Mouse (Mus musculus) kidney, embryonic 15.5 days (tissue): ENCODE measurements around the gene Arsb. TPM values are rescaled to one million over a fixed set of nuclear protein-coding genes. Genes with fewer than 3 reads are reported as not detected.

Experiments
- ATAC-seq: fragments of 200-750 bp; cut with Nextera tagmentation; replicated peaks from 2 replicates; pipeline ENCODE4 v1.8.0; 2017; ENCODE audit warnings: moderate TSS enrichment; ENCODE audit not compliant: low FRiP score
- H3K27ac ChIP-seq: fragments of 300-500 bp; sonication (generic); 2 replicates; pipeline ENCODE4 v1.5.1; 2015; ENCODE audit warnings: mild to moderate bottlenecking, inconsistent platforms
- H3K27me3 ChIP-seq: fragments of 300-500 bp; sonication (generic); 2 replicates; pipeline ENCODE4 v1.6.1; 2015; ENCODE audit warnings: inconsistent platforms
- H3K36me3 ChIP-seq: fragments of 300-500 bp; sonication (generic); 2 replicates; pipeline ENCODE4 v1.6.1; 2015; ENCODE audit warnings: inconsistent platforms
- H3K4me1 ChIP-seq: fragments of 300-500 bp; sonication (generic); 2 replicates; pipeline ENCODE4 v1.6.1; 2015; ENCODE audit warnings: inconsistent platforms
- H3K4me2 ChIP-seq: fragments of 300-500 bp; sonication (generic); 2 replicates; pipeline ENCODE4 v1.6.1; 2015; ENCODE audit warnings: moderate library complexity, mild to moderate bottlenecking, inconsistent platforms
- H3K4me3 ChIP-seq: fragments of 300-500 bp; sonication (generic); replicated peaks from 2 replicates; pipeline ENCODE4 v1.5.1; 2015; ENCODE audit warnings: mild to moderate bottlenecking, inconsistent platforms
- H3K9ac ChIP-seq: fragments of 300-500 bp; sonication (generic); 2 replicates; pipeline ENCODE4 v1.6.1; 2015; ENCODE audit warnings: mild to moderate bottlenecking, inconsistent platforms
- H3K9me3 ChIP-seq: fragments of 300-500 bp; sonication (generic); replicated peaks from 2 replicates; pipeline ENCODE4 v1.6.1; 2016; ENCODE audit warnings: inconsistent platforms
- WGBS: fragments of 180-500 bp; shearing (Covaris S2); methylation state at CpG from one replicate; pipeline ENCODE4 v1.1.7; 2015; ENCODE audit warnings: mixed read lengths; 5-methylcytosine and 5-hydroxymethylcytosine counted together
- polyA plus RNA-seq: library from polyadenylated mRNA; unstranded; fragments of >200 nt; fragmentation: Nextera tagmentation; extraction: Ambion mirVana; gene quantifications from 2 replicates; pipeline ENCODE4 v1.2.1, GENCODE M21; 2015

Gene Arsb
- polyA plus RNA-seq, 1 experiment from 2014 or later: 13.9 TPM

GRCm38 (mm10) chr13:93920786-93921300, 149.4 kb downstream of the Arsb start:
- peak overlapping the region; percentile 76 for H3K27ac ChIP-seq
- 63% methylated on average over 4 of the region's 4 CpGs for WGBS

GRCm38 (mm10) chr13:93921831-93922565, 150.6 kb downstream of the Arsb start:
- WGBS: 71% methylated on average over 5 of the region's 5 CpGs
- no peak overlapping the region for H3K4me3 ChIP-seq
- no peaks in the 10 kb centered on the region for H3K27me3 ChIP-seq
- peak overlapping the region; percentile 59 for H3K27ac ChIP-seq
- ATAC-seq: no peak
- no peaks in the 10 kb centered on the region for H3K9me3 ChIP-seq
- peaks cover 51% of the 10 kb centered on the region for H3K4me1 ChIP-seq
- H3K4me2 ChIP-seq: no peak overlapping the region
- no peak overlapping the region for H3K9ac ChIP-seq
- no peaks in the 10 kb centered on the region for H3K36me3 ChIP-seq

More at GRCm38 (mm10) chr13:93920786-93921300, 149.4 kb downstream of the Arsb start:
- no peak overlapping the region for H3K4me2 ChIP-seq
- ATAC-seq: no peak
- H3K9me3 ChIP-seq: no peaks in the 10 kb centered on the region
- no peak overlapping the region for H3K4me3 ChIP-seq
- H3K36me3 ChIP-seq: no peaks in the 10 kb centered on the region
- H3K9ac ChIP-seq: no peak overlapping the region
- no peaks in the 10 kb centered on the region for H3K27me3 ChIP-seq
- H3K4me1 ChIP-seq: peaks cover 51% of the 10 kb centered on the region

GRCm38 (mm10) chr13:93922566-93922910, 151.1 kb downstream of the Arsb start:
- peaks cover 53% of the 10 kb centered on the region for H3K4me1 ChIP-seq
- peak overlapping the region; percentile 59 for H3K27ac ChIP-seq
- no peak overlapping the region for H3K9ac ChIP-seq

GRCm38 (mm10) chr13:93924735-93925432, 153.5 kb downstream of the Arsb start:
- no peaks in the 10 kb centered on the region for H3K36me3 ChIP-seq
- H3K4me1 ChIP-seq: peaks cover 47% of the 10 kb centered on the region
- ATAC-seq: no peak
- H3K27me3 ChIP-seq: no peaks in the 10 kb centered on the region
- peak overlapping the region; percentile 37; the same call in 1 of the 2 replicates for H3K27ac ChIP-seq
- H3K4me2 ChIP-seq: no peak overlapping the region
- 71% methylated on average over 9 of the region's 9 CpGs for WGBS
- H3K4me3 ChIP-seq: no peak overlapping the region
- no peak overlapping the region for H3K9ac ChIP-seq
- no peaks in the 10 kb centered on the region for H3K9me3 ChIP-seq

More at GRCm38 (mm10) chr13:93922566-93922910, 151.1 kb downstream of the Arsb start:
- no peak overlapping the region for H3K4me2 ChIP-seq
- ATAC-seq: no peak
- no peaks in the 10 kb centered on the region for H3K9me3 ChIP-seq
- 47% methylated on average over 7 of the region's 7 CpGs for WGBS
- H3K4me3 ChIP-seq: no peak overlapping the region
- no peaks in the 10 kb centered on the region for H3K36me3 ChIP-seq
- H3K27me3 ChIP-seq: no peaks in the 10 kb centered on the region

- 54% methylated on average over 7 of the region's 7 CpGs for WGBS
- H3K4me3 ChIP-seq: no peak overlapping the region
- H3K36me3 ChIP-seq: no peaks in the 10 kb centered on the region
- peaks cover 18% of the 10 kb centered on the region for H3K4me1 ChIP-seq
- ATAC-seq: no peak; the same call in 1 of the 2 replicates
- no peak overlapping the region for H3K27ac ChIP-seq
- H3K27me3 ChIP-seq: no peaks in the 10 kb centered on the region
- H3K9ac ChIP-seq: no peak overlapping the region
- H3K9me3 ChIP-seq: no peaks in the 10 kb centered on the region
- no peak overlapping the region for H3K4me2 ChIP-seq
Measured at GRCm38 (mm10) chr13:93930561-93931340, 159.3 kb downstream of the Arsb start.

- 78% methylated on average over 6 of the region's 6 CpGs for WGBS
- Histone ChIP-seq H3K27me3 (no peaks in the 10 kb centered on the region), H3K4me1 (peaks cover 35% of the 10 kb centered on the region), H3K4me3 (no peak overlapping the region), H3K9me3 (no peaks in the 10 kb centered on the region), H3K36me3 (no peaks in the 10 kb centered on the region), H3K9ac (no peak overlapping the region), H3K4me2 (no peak overlapping the region), H3K27ac (no peak overlapping the region)
- ATAC-seq: no peak
Measured at GRCm38 (mm10) chr13:93936455-93936854, 165.0 kb downstream of the Arsb start.

GRCm38 (mm10) chr13:93938118-93938517, 166.7 kb downstream of the Arsb start:
- Histone ChIP-seq H3K36me3 (no peaks in the 10 kb centered on the region), H3K9me3 (no peaks in the 10 kb centered on the region), H3K27ac (peak overlapping the region; percentile 41; the same call in 1 of the 2 replicates), H3K27me3 (no peaks in the 10 kb centered on the region), H3K4me1 (peaks cover 35% of the 10 kb centered on the region), H3K9ac (no peak overlapping the region), H3K4me3 (no peak overlapping the region), H3K4me2 (no peak overlapping the region)
- 24% methylated on average over 2 of the region's 2 CpGs for WGBS
- no peak for ATAC-seq

- Histone ChIP-seq H3K27me3 (no peaks in the 10 kb centered on the region), H3K9me3 (no peaks in the 10 kb centered on the region), H3K4me3 (no peak overlapping the region), H3K27ac (peak overlapping the region; percentile 84), H3K4me2 (no peak overlapping the region), H3K4me1 (peaks cover 35% of the 10 kb centered on the region), H3K36me3 (no peaks in the 10 kb centered on the region), H3K9ac (no peak overlapping the region)
- peak; percentile 47 for ATAC-seq
- WGBS: 48% methylated on average over 6 of the region's 6 CpGs
Measured at GRCm38 (mm10) chr13:93939363-93940127, 168.1 kb downstream of the Arsb start.

GRCm38 (mm10) chr13:93940742-93941531, 169.5 kb downstream of the Arsb start:
- peaks cover 35% of the 10 kb centered on the region for H3K4me1 ChIP-seq
- H3K9ac ChIP-seq: no peak overlapping the region
- H3K36me3 ChIP-seq: no peaks in the 10 kb centered on the region
- no peak overlapping the region for H3K4me2 ChIP-seq
- peak; percentile 72 for ATAC-seq
- H3K9me3 ChIP-seq: no peaks in the 10 kb centered on the region
- no peaks in the 10 kb centered on the region for H3K27me3 ChIP-seq
- peak overlapping the region; percentile 84 for H3K27ac ChIP-seq
- H3K4me3 ChIP-seq: no peak overlapping the region
- WGBS: 49% methylated on average over 7 of the region's 7 CpGs

- Histone ChIP-seq H3K9ac (no peak overlapping the region), H3K9me3 (no peaks in the 10 kb centered on the region), H3K27ac (peak overlapping the region; percentile 28; the same call in 1 of the 2 replicates), H3K4me1 (peaks cover 15% of the 10 kb centered on the region), H3K36me3 (no peaks in the 10 kb centered on the region), H3K4me2 (no peak overlapping the region), H3K27me3 (no peaks in the 10 kb centered on the region), H3K4me3 (no peak overlapping the region)
- no peak for ATAC-seq
- WGBS: 13% methylated on average over 9 of the region's 9 CpGs
Measured at GRCm38 (mm10) chr13:93950996-93951395, 179.6 kb downstream of the Arsb start.

- Histone ChIP-seq H3K4me3 (no peak overlapping the region), H3K27me3 (no peaks in the 10 kb centered on the region), H3K9ac (no peak overlapping the region), H3K36me3 (no peaks in the 10 kb centered on the region), H3K27ac (peak overlapping the region; percentile 28; the same call in 1 of the 2 replicates), H3K9me3 (no peaks in the 10 kb centered on the region), H3K4me1 (peaks cover 15% of the 10 kb centered on the region), H3K4me2 (no peak overlapping the region)
- no peak for ATAC-seq
- 58% methylated on average over 6 of the region's 6 CpGs for WGBS
Measured at GRCm38 (mm10) chr13:93951555-93951954, 180.1 kb downstream of the Arsb start.
